Mouse (Mus musculus): ENCODE measurements around the gene Rem2. TPM values are rescaled to one million over a fixed set of nuclear protein-coding genes. Genes with fewer than 3 reads are reported as not detected.

The Rem2 gene
- polyA plus RNA-seq (2021), result 0.27 TPM

GRCm38 (mm10) chr14:54475941-54476844, at the start of gene Rem2:
Rem2 (plus strand) TSS chr14:54476100.
- no peak for DNase-seq (ENCODE audit: low read depth, low spot score)
- ATAC-seq, result no peak
- in situ Hi-C loops (cut with MboI; ENCODE audit: low pct_unique_long_range_greater_than_20kb), result no loop called here
- POLR2A ChIA-PET, result no interaction called here
- no peaks in the 10 kb centered on the region for H3K27me3 ChIP-seq
- TF ChIP-seq CTCF (IDR thresholded peaks at IDR 0.05), result no peak
- CTCF ChIA-PET, result interaction anchor here (1.4 to 1.6 kb wide), 2 partner anchors 9 to 193 kb away, joined by 3 read pairs; no protein-coding TSS in a partner anchor

GRCm38 (mm10) chr14:54426689-54427398, 49.1 kb upstream of the Rem2 start, which contains the start of gene Mrpl52:
Mrpl52 (plus strand) TSS chr14:54426909.
- CTCF ChIA-PET, result interaction anchor here (1.1 to 2.3 kb wide), 2 partner anchors 10 to 12 kb away, joined by 3 to 7 read pairs; no protein-coding TSS in a partner anchor
- no peak for TF ChIP-seq CTCF (IDR thresholded peaks at IDR 0.05)
- DNase-seq (ENCODE audit: low read depth, low spot score) (no peak), ATAC-seq (peak; percentile 86)
- POLR2A ChIA-PET, result interaction anchor here (0.5 to 1.2 kb wide), 6 partner anchors 13 to 411 kb away, joined by 3 read pairs; no protein-coding TSS in a partner anchor
- no peaks in the 10 kb centered on the region for H3K27me3 ChIP-seq
- in situ Hi-C loops (cut with MboI; ENCODE audit: low pct_unique_long_range_greater_than_20kb), result no loop called here

- H3K27me3 ChIP-seq, result no peaks in the 10 kb centered on the region
- in situ Hi-C loops (cut with MboI; ENCODE audit: low pct_unique_long_range_greater_than_20kb), result no loop called here
- TF ChIP-seq CTCF (IDR thresholded peaks at IDR 0.05), result no peak
- no peak for ATAC-seq
- DNase-seq (ENCODE audit: low read depth, low spot score), result no peak
- POLR2A ChIA-PET, result interaction anchor here (0.6 to 1.2 kb wide), 3 partner anchors 13 to 412 kb away, joined by 3 read pairs; no protein-coding TSS in a partner anchor
- CTCF ChIA-PET, result interaction anchor here (1.1 to 2.3 kb wide), 2 partner anchors 9 to 13 kb away, joined by 3 to 7 read pairs; no protein-coding TSS in a partner anchor
Measured at GRCm38 (mm10) chr14:54427696-54428095, 48.2 kb upstream of the Rem2 start.

GRCm38 (mm10) chr14:54428421-54428820, 47.5 kb upstream of the Rem2 start:
- POLR2A ChIA-PET, result no interaction called here
- no peak for DNase-seq (ENCODE audit: low read depth, low spot score)
- CTCF ChIA-PET, result interaction anchor here (1.1 to 2.3 kb wide), 2 partner anchors 9 to 17 kb away, joined by 3 to 7 read pairs; no protein-coding TSS in a partner anchor
- TF ChIP-seq CTCF (IDR thresholded peaks at IDR 0.05), result no peak
- in situ Hi-C loops (cut with MboI; ENCODE audit: low pct_unique_long_range_greater_than_20kb), result no loop called here
- no peaks in the 10 kb centered on the region for H3K27me3 ChIP-seq
- ATAC-seq, result no peak

GRCm38 (mm10) chr14:54429332-54430093, 46.4 kb upstream of the Rem2 start:
- TF ChIP-seq CTCF (IDR thresholded peaks at IDR 0.05), result no peak
- DNase-seq (ENCODE audit: low read depth, low spot score) (no peak), ATAC-seq (no peak)
- CTCF ChIA-PET, result interaction anchor here (0.9 to 1.2 kb wide), 3 partner anchors 16 to 36 kb away, joined by 3 read pairs; no protein-coding TSS in a partner anchor
- in situ Hi-C loops (cut with MboI; ENCODE audit: low pct_unique_long_range_greater_than_20kb), result no loop called here
- POLR2A ChIA-PET, result interaction anchor here (1.1 to 1.4 kb wide), 2 partner anchors 14 to 41 kb away, joined by 3 read pairs; no protein-coding TSS in a partner anchor
- H3K27me3 ChIP-seq, result no peaks in the 10 kb centered on the region

- ATAC-seq (no peak), DNase-seq (ENCODE audit: low read depth, low spot score) (no peak)
- CTCF ChIA-PET, result interaction anchor here (1.2 kb wide), 1 partner anchor 19 kb away, joined by 3 read pairs; no protein-coding TSS in a partner anchor
- POLR2A ChIA-PET, result interaction anchor here (1.4 kb wide), 1 partner anchor 40 kb away, joined by 3 read pairs; no protein-coding TSS in a partner anchor
- no peaks in the 10 kb centered on the region for H3K27me3 ChIP-seq
- no peak for TF ChIP-seq CTCF (IDR thresholded peaks at IDR 0.05)
- in situ Hi-C loops (cut with MboI; ENCODE audit: low pct_unique_long_range_greater_than_20kb), result no loop called here
Measured at GRCm38 (mm10) chr14:54430406-54431145, 45.3 kb upstream of the Rem2 start.

GRCm38 (mm10) chr14:54431334-54432077, 44.4 kb upstream of the Rem2 start, which contains the start of gene Mmp14:
Mmp14 (plus strand) TSS chr14:54431612.
- POLR2A ChIA-PET, result interaction anchor here (1.4 kb wide), 2 partner anchors 14 to 39 kb away, joined by 3 read pairs; partner anchors contain the start of gene Slc7a7
- TF ChIP-seq CTCF (IDR thresholded peaks at IDR 0.05), result no peak
- H3K27me3 ChIP-seq, result no peaks in the 10 kb centered on the region
- in situ Hi-C loops (cut with MboI; ENCODE audit: low pct_unique_long_range_greater_than_20kb), result no loop called here
- ATAC-seq (peak; percentile 7), DNase-seq (ENCODE audit: low read depth, low spot score) (no peak)
- CTCF ChIA-PET, result interaction anchor here (1.7 kb wide), 1 partner anchor 17 kb away, joined by 6 read pairs; no protein-coding TSS in a partner anchor

- no peak for ATAC-seq
- in situ Hi-C loops (cut with MboI; ENCODE audit: low pct_unique_long_range_greater_than_20kb), result no loop called here
- H3K27me3 ChIP-seq, result no peaks in the 10 kb centered on the region
- ChIA-PET CTCF (interaction anchor here (1.7 kb wide), 1 partner anchor 17 kb away, joined by 6 read pairs; no protein-coding TSS in a partner anchor), POLR2A (interaction anchor here (1.4 kb wide), 1 partner anchor 15 kb away, joined by 3 read pairs; the partner anchor contains the start of gene Slc7a7)
- no peak for TF ChIP-seq CTCF (IDR thresholded peaks at IDR 0.05)
- DNase-seq (ENCODE audit: low read depth, low spot score), result no peak
Measured at GRCm38 (mm10) chr14:54432078-54432836, 43.6 kb upstream of the Rem2 start.

Measured in Patski (cell line).